Mouse (Mus musculus): ENCODE data around the gene Tmub2.

GRCm38 (mm10) chr11:102276411-102276915, 8.3 kb upstream of the Tmub2 start:
- TF ChIP-seq ZNF384 (IDR thresholded peaks at IDR 0.05; ENCODE audit: low read depth, low read length) (no peak), HCFC1 (IDR thresholded peaks at IDR 0.05; ENCODE audit: borderline replicate concordance, insufficient read depth, low read length) (no peak), MAFK (IDR thresholded peaks at IDR 0.05; ENCODE audit: insufficient read depth, low read depth, low read length) (no peak), CHD2 (IDR thresholded peaks at IDR 0.05; ENCODE audit: low read depth, low read length) (no peak)
